Comparison of ENCODE assay signal across 24 mouse cellular contexts in the genomic region with DNA sequence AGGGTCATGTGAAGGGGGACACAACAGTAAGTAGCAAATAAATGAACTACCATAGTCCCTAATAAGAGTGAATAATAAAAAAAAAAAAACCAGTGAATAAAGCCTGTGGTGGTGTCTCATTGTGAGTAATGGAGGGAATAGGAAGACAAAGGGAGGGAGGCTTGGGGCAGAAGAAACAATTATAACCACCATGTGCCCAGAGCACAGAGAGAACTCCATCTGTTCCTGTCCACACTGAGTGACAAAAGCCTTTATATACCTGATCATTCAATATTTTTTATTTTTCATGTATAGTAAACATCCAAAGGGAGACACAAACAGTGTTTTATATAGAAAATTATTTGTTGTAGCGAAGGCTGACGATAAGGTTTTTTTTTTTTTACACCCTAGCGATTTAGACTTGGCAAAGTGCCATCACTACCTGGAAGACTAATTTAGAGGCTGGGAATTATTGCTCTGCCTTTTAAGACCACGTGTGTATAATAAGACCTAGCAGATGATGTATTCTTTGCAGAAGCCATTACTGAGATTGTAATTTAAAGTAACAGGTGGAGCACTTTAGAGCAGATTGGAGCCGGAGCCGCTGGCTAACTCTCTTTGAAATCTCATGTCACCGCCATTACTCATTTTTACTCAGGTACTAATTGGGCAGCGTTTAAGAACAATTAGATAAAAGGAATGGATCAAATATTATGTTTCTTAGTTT. TPM values are rescaled to one million over a fixed set of nuclear protein-coding genes. Genes with fewer than 3 reads are reported as not detected.
DNase-seq lines count a peak whose midpoint lies in the region; ATAC-seq and TF ChIP-seq lines count a peak whose summit lies in the region.
"Had no signal": no experiment of that assay in that cellular context is flagged by ENCODE, and none has a peak within 500 bp of the region (broad histone marks: within the 10 kb centered on the region; RNA-seq: fewer than 3 reads in every experiment).

No protein-coding gene starts in this region.

- no peaks in the 10 kb centered on the region for H3K36me3 ChIP-seq in hindbrain, embryonic 14.5 days (replicated peaks; ENCODE audit: control insufficient read depth, insufficient read depth)
- no peaks in the 10 kb centered on the region for H3K36me3 ChIP-seq in hindbrain, embryonic 11.5 days (ENCODE audit: control insufficient read depth, insufficient read depth, low read length)
- H3K36me3 ChIP-seq in neural tube, embryonic 13.5 days, result no peaks in the 10 kb centered on the region
- no peaks in the 10 kb centered on the region for H3K36me3 ChIP-seq in thymus, adult 2 months (ENCODE audit: control insufficient read depth, insufficient read depth, low read length)
- H3K36me3 ChIP-seq: heart, embryonic 12.5 days; limb, embryonic 15.5 days; midbrain, embryonic 15.5 days had no signal

- peak overlapping the region; percentile 32; the same call in 1 of the 2 replicates for H3K27ac ChIP-seq in hindbrain, embryonic 14.5 days
- no peak overlapping the region for H3K27ac ChIP-seq in hindbrain, embryonic 11.5 days (ENCODE audit: low read depth, low read length)
- H3K27ac ChIP-seq in neural tube, embryonic 13.5 days (replicated peaks), result 0 out of 2 replicates have a peak overlapping the region, but pooled peaks have one; percentile 46
- H3K27ac ChIP-seq in thymus, adult 2 months (ENCODE audit: control insufficient read depth, insufficient read depth, low read length), result no peak overlapping the region
- H3K27ac ChIP-seq: layer of hippocampus, adult 2 months; limb, embryonic 15.5 days; midbrain, embryonic 15.5 days had no signal

- ATAC-seq in cerebellum, adult (ENCODE audit: insufficient number of reproducible peaks, low FRiP score, low TSS enrichment), result peak; percentile 94
- ATAC-seq in hindbrain, embryonic 14.5 days (ENCODE audit: low FRiP score), result no peak
- no peak for ATAC-seq in hindbrain, embryonic 11.5 days (ENCODE audit: low FRiP score)
- ATAC-seq in neural tube, embryonic 13.5 days (ENCODE audit: low read depth), result peak; percentile 79
- ATAC-seq: activated CD4-positive, CD25-positive, alpha-beta regulatory T cell, adult 4 months; CD4-positive, CD25-positive, alpha-beta regulatory T cell, adult 4 months; lung, postnatal 0 days had no signal

- TF ChIP-seq POLR2A in thymus, adult 2 months (IDR thresholded peaks at IDR 0.05; ENCODE audit: control insufficient read depth, extremely low read depth, insufficient read depth, low read length, poor library complexity), result no peak

- no peak for DNase-seq in cerebellum, adult 11 months
- peak; percentile 34 for DNase-seq in hindbrain, embryonic 14.5 days (ENCODE audit: low spot score)
- no peak for DNase-seq in hindbrain, embryonic 11.5 days (ENCODE audit: low spot score)
- peak; percentile 66 for DNase-seq in cerebellum, adult 9-10 months
- DNase-seq in thymus, adult 2 months, result no peak
- DNase-seq in left cerebral cortex, adult 11 months (ENCODE audit: low spot score), result no peak
- DNase-seq: adrenal gland, postnatal 14 days; heart, postnatal 14 days; kidney, adult 18-20 months; kidney, postnatal 10 days; layer of hippocampus, postnatal 36 days; right cerebral cortex, postnatal 14 days; spleen, adult 18-20 months; thymus, postnatal 36 days had no signal

- no peaks in the 10 kb centered on the region for H3K9me3 ChIP-seq in hindbrain, embryonic 14.5 days (ENCODE audit: control insufficient read depth, low read length)
- no peaks in the 10 kb centered on the region for H3K9me3 ChIP-seq in hindbrain, embryonic 11.5 days (ENCODE audit: control insufficient read depth, low read length)
- H3K9me3 ChIP-seq in neural tube, embryonic 13.5 days, result no peaks in the 10 kb centered on the region
- H3K9me3 ChIP-seq: heart, embryonic 12.5 days; limb, embryonic 15.5 days; midbrain, embryonic 15.5 days had no signal

- H3K4me2 ChIP-seq in hindbrain, embryonic 14.5 days (replicated peaks), result no peak overlapping the region
- no peak overlapping the region for H3K4me2 ChIP-seq in hindbrain, embryonic 11.5 days (replicated peaks; ENCODE audit: low read depth, low read length)
- H3K4me2 ChIP-seq in neural tube, embryonic 13.5 days, result no peak overlapping the region
- H3K4me2 ChIP-seq: heart, embryonic 12.5 days; limb, embryonic 15.5 days; midbrain, embryonic 15.5 days had no signal

- H3K4me1 ChIP-seq in hindbrain, embryonic 14.5 days (replicated peaks; ENCODE audit: control insufficient read depth, insufficient read depth, low read length), result no peaks in the 10 kb centered on the region
- no peaks in the 10 kb centered on the region for H3K4me1 ChIP-seq in hindbrain, embryonic 11.5 days (replicated peaks; ENCODE audit: control insufficient read depth, insufficient read depth, low read length)
- H3K4me1 ChIP-seq in neural tube, embryonic 13.5 days (replicated peaks), result 0 out of 2 replicates have a peak, but pooled peaks cover 9% of the 10 kb centered on the region
- no peaks in the 10 kb centered on the region for H3K4me1 ChIP-seq in thymus, adult 2 months (replicated peaks; ENCODE audit: control insufficient read depth, insufficient read depth, low read length)
- H3K4me1 ChIP-seq: heart, embryonic 12.5 days; limb, embryonic 15.5 days; midbrain, embryonic 15.5 days had no signal

- whole genome bisulfite sequencing in hindbrain, embryonic 14.5 days, result 63% methylated on average over 8 of the region's 8 CpGs
- 84% methylated on average over 8 of the region's 8 CpGs for WGBS in hindbrain, embryonic 11.5 days
- WGBS in neural tube, embryonic 13.5 days, result 54% methylated on average over 8 of the region's 8 CpGs
- 90% methylated on average over 8 of the region's 8 CpGs for WGBS in thymus, adult 2 months

- H3K9ac ChIP-seq in hindbrain, embryonic 14.5 days, result no peak overlapping the region
- no peak overlapping the region for H3K9ac ChIP-seq in hindbrain, embryonic 11.5 days (ENCODE audit: low read depth, low read length)
- no peak overlapping the region for H3K9ac ChIP-seq in neural tube, embryonic 13.5 days
- H3K9ac ChIP-seq: heart, embryonic 12.5 days; limb, embryonic 15.5 days; midbrain, embryonic 15.5 days had no signal

- no peak overlapping the region for H3K4me3 ChIP-seq in hindbrain, embryonic 14.5 days (replicated peaks; ENCODE audit: low read length)
- no peak overlapping the region for H3K4me3 ChIP-seq in hindbrain, embryonic 11.5 days (ENCODE audit: low read depth, low read length)
- H3K4me3 ChIP-seq in neural tube, embryonic 13.5 days, result no peak overlapping the region
- H3K4me3 ChIP-seq in thymus, adult 2 months (ENCODE audit: control insufficient read depth, insufficient read depth, low read length), result no peak overlapping the region
- H3K4me3 ChIP-seq: heart, embryonic 12.5 days; layer of hippocampus, adult 2 months; limb, embryonic 15.5 days; midbrain, embryonic 15.5 days had no signal

- no peak for TF ChIP-seq CTCF in thymus, adult 2 months (IDR thresholded peaks at IDR 0.05; ENCODE audit: borderline replicate concordance, control insufficient read depth, extremely low read depth, insufficient read depth, low read length, poor library complexity)

- H3K27me3 ChIP-seq in hindbrain, embryonic 14.5 days (ENCODE audit: control insufficient read depth, insufficient read depth, low read length), result no peaks in the 10 kb centered on the region
- H3K27me3 ChIP-seq in hindbrain, embryonic 11.5 days (ENCODE audit: control insufficient read depth, insufficient read depth, low read length), result no peaks in the 10 kb centered on the region
- H3K27me3 ChIP-seq in neural tube, embryonic 13.5 days, result no peaks in the 10 kb centered on the region
- no peaks in the 10 kb centered on the region for H3K27me3 ChIP-seq in thymus, adult 2 months (ENCODE audit: control insufficient read depth, insufficient read depth, low read length)
- H3K27me3 ChIP-seq: heart, embryonic 12.5 days; limb, embryonic 15.5 days; midbrain, embryonic 15.5 days had no signal

RNA-seq across cellular contexts. Expression of gene Nyap2, which starts 55.4 kb away (rescaled TPM):
- polyA plus RNA-seq in hindbrain, embryonic 14.5 days (2014; fragmentation: Nextera tagmentation; extraction: Ambion mirVana), result 25.0 and 25.5 TPM in 2 replicates
- polyA plus RNA-seq in hindbrain, embryonic 11.5 days (2014; fragmentation: Nextera tagmentation; extraction: Ambion mirVana), result 2.9 and 3.4 TPM in 2 replicates
- 21.4 and 23.7 TPM in 2 replicates for polyA plus RNA-seq in neural tube, embryonic 13.5 days (2015; fragmentation: Nextera tagmentation; extraction: Ambion mirVana)
- 0.03 and 0.06 TPM in 2 replicates for polyA plus RNA-seq in thymus, adult 2 months (2012; rRNA removed)
- polyA plus RNA-seq: activated CD4-positive, CD25-positive, alpha-beta regulatory T cell, adult 4 months; CD4-positive, CD25-positive, alpha-beta regulatory T cell, adult 4 months; heart, embryonic 12.5 days; liver, embryonic 16.5 days; lung, postnatal 0 days had no signal

Comparison
In these comparisons a context has a peak if more than half of its experiments do, and no peak if none do; other contexts are left out.
1. DNase-seq: peak in hindbrain, embryonic 14.5 days (single experiment) and cerebellum, adult 9-10 months (single experiment); none in cerebellum, adult 11 months (single experiment), hindbrain, embryonic 11.5 days (single experiment), thymus, adult 2 months (single experiment) and left cerebral cortex, adult 11 months (single experiment).
2. H3K27ac ChIP-seq: peak in hindbrain, embryonic 14.5 days (single experiment) and neural tube, embryonic 13.5 days (single experiment); none in hindbrain, embryonic 11.5 days (single experiment) and thymus, adult 2 months (single experiment).
3. ATAC-seq: peak in cerebellum, adult (single experiment) and neural tube, embryonic 13.5 days (single experiment); none in hindbrain, embryonic 14.5 days (single experiment) and hindbrain, embryonic 11.5 days (single experiment).